Mouse (Mus musculus) MEL (cell line): ENCODE measurements at regions not wholly inside any gene's neighbourhood (a gene's known extent, or its start where the extent isn't known, plus 50 kb on each side); places are given as distances from the start of the nearest gene placed in this dataset.

Source experiments
- DNase-seq: peaks from one replicate; pipeline ENCODE4 v3.0.0; 2011; ENCODE audit warnings: low read depth, low spot score
- H3K27ac ChIP-seq: 2 replicates; pipeline ENCODE4 v1.5.1; 2012; ENCODE audit warnings: low read depth, mild to moderate bottlenecking, control low read depth, low read length, moderate library complexity; ENCODE audit not compliant: control insufficient read depth
- H3K27me3 ChIP-seq, 2 experiments: fragments of 150-350 bp in 1 of 2; sonication (generic) in 1 of 2; 2 replicates each; pipeline ENCODE4 v1.6.1; 2012; ENCODE audit warnings: low read length in 2 of 2, mild to moderate bottlenecking in 2 of 2, improper control_type of control experiment in 1 of 2, moderate library complexity in 1 of 2; ENCODE audit not compliant: insufficient read depth in 2 of 2, control insufficient read depth in 1 of 2
- H3K36me3 ChIP-seq, 2 experiments: 2 replicates each; pipeline ENCODE4 v1.6.1; 2012 to 2014; ENCODE audit warnings: low read length in 2 of 2, improper control_type of control experiment in 1 of 2, inconsistent platforms in 1 of 2, mild to moderate bottlenecking in 1 of 2; ENCODE audit not compliant: insufficient read depth in 2 of 2, control insufficient read depth in 1 of 2
- H3K4me1 ChIP-seq, 2 experiments: fragments of 150-350 bp in 1 of 2; sonication (generic) in 1 of 2; 2 replicates each; pipeline ENCODE4 v1.6.1; 2012; ENCODE audit warnings: low read length in 2 of 2, improper control_type of control experiment in 1 of 2, mild to moderate bottlenecking in 1 of 2; ENCODE audit not compliant: insufficient read depth in 2 of 2, control insufficient read depth in 1 of 2
- H3K4me3 ChIP-seq, 2 experiments: fragments of 150-350 bp in 1 of 2; sonication (generic) in 1 of 2; 2 replicates each; pipeline ENCODE4 v1.5.1; 2012; ENCODE audit warnings: low read depth in 2 of 2, low read length in 2 of 2, mild to moderate bottlenecking in 2 of 2, moderate library complexity in 2 of 2, control low read depth in 1 of 2, improper control_type of control experiment in 1 of 2; ENCODE audit not compliant: control insufficient read depth in 1 of 2, insufficient read depth in 1 of 2
- H3K79me2 ChIP-seq: 2 replicates; pipeline ENCODE4 v1.6.1; 2012; ENCODE audit warnings: mild to moderate bottlenecking, low read length, moderate library complexity; ENCODE audit not compliant: control insufficient read depth, poor library complexity, insufficient read depth
- H3K9ac ChIP-seq: 2 replicates; pipeline ENCODE4 v1.6.1; 2012; ENCODE audit warnings: low read depth, mild to moderate bottlenecking, control low read depth, low read length, moderate library complexity; ENCODE audit not compliant: control insufficient read depth, poor library complexity, severe bottlenecking
- H3K9me3 ChIP-seq: fragments of 150-350 bp; sonication (generic); replicated peaks from 2 replicates; pipeline ENCODE4 v1.6.1; 2012; ENCODE audit warnings: mild to moderate bottlenecking, low read length, improper control_type of control experiment, moderate library complexity; ENCODE audit not compliant: insufficient read depth
- E2F4 ChIP-seq: IDR thresholded peaks from 2 replicates; pipeline ENCODE4 v1.6.1; 2011; ENCODE audit warnings: low read depth, low read length, improper control_type of control experiment, borderline replicate concordance
- ELF1 ChIP-seq: IDR thresholded peaks from 2 replicates; pipeline ENCODE4 v1.6.1; 2014; ENCODE audit warnings: low read depth, mild to moderate bottlenecking, inconsistent platforms, low read length, improper control_type of control experiment, moderate library complexity
- GATA1 ChIP-seq: IDR thresholded peaks from 2 replicates; pipeline ENCODE4 v1.6.1; 2011; ENCODE audit warnings: low read depth, low read length, improper control_type of control experiment
- MXI1 ChIP-seq: IDR thresholded peaks from 2 replicates; pipeline ENCODE4 v1.6.1; 2011; ENCODE audit warnings: mild to moderate bottlenecking, low read depth, low read length, improper control_type of control experiment
- MYB ChIP-seq: IDR thresholded peaks from 2 replicates; pipeline ENCODE4 v1.6.1; 2011; ENCODE audit warnings: mild to moderate bottlenecking, low read depth, low read length, improper control_type of control experiment
- MYC ChIP-seq: IDR thresholded peaks from 2 replicates; pipeline ENCODE4 v1.6.1; 2011; ENCODE audit warnings: low read depth, mild to moderate bottlenecking, low read length, improper control_type of control experiment, moderate library complexity
- POLR2A ChIP-seq, 2 experiments: IDR thresholded peaks; 2 replicates each; pipeline ENCODE4 v1.6.1; 2011 to 2012; ENCODE audit warnings: low read length in 2 of 2, mild to moderate bottlenecking in 2 of 2, control low read depth in 1 of 2, improper control_type of control experiment in 1 of 2, low read depth in 1 of 2, moderate library complexity in 1 of 2; ENCODE audit not compliant: control insufficient read depth in 1 of 2, insufficient read depth in 1 of 2, poor library complexity in 1 of 2
- POLR2AphosphoS2 ChIP-seq: IDR thresholded peaks from 2 replicates; pipeline ENCODE4 v1.6.1; 2011; ENCODE audit warnings: low read length, improper control_type of control experiment
- POLR2AphosphoS5 ChIP-seq: IDR thresholded peaks from 2 replicates; pipeline ENCODE4 v1.6.1; 2012; ENCODE audit warnings: low read depth, borderline replicate concordance, mild to moderate bottlenecking, inconsistent platforms, low read length, moderate library complexity, mixed read lengths
- SIN3A ChIP-seq: IDR thresholded peaks from 2 replicates; pipeline ENCODE4 v1.6.1; 2012; ENCODE audit warnings: low read length, improper control_type of control experiment, inconsistent platforms
- TAL1 ChIP-seq: IDR thresholded peaks from 2 replicates; pipeline ENCODE4 v1.6.1; 2012; ENCODE audit warnings: mild to moderate bottlenecking, inconsistent platforms, low read length, moderate library complexity, mixed read lengths
- TBP ChIP-seq: IDR thresholded peaks from 2 replicates; pipeline ENCODE4 v1.8.0; 2011; ENCODE audit warnings: low read depth, low read length, improper control_type of control experiment
- UBTF ChIP-seq: IDR thresholded peaks from 2 replicates; pipeline ENCODE4 v1.6.1; 2012; ENCODE audit warnings: low read depth, mild to moderate bottlenecking, inconsistent platforms, low read length, improper control_type of control experiment, moderate library complexity, borderline replicate concordance; ENCODE audit not compliant: insufficient read depth
- ZKSCAN1 ChIP-seq: IDR thresholded peaks from 2 replicates; pipeline ENCODE4 v1.6.1; 2012; ENCODE audit warnings: low read depth, mild to moderate bottlenecking, inconsistent platforms, low read length, improper control_type of control experiment, moderate library complexity

DNA sequence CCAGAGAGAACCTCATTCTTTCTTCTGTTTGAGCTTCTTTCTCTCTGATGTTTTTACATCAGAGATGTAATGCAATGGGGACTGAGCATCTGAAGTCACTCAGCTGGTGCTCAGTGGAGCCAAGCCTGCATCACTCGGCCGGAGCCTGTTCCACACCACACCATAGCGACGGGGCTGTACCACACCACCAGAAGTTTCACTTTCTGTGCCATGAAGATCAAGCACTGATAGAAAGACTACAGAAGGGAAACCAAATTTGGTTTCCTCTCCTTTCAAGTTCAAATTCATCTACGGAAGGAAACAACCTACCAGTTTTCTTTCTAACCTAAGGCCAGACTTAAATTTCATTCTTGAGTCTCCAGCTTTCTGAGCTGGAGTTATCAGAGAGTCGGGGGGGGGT lies 138.5 kb downstream of the Syk start:
- no peak for DNase-seq

DNA sequence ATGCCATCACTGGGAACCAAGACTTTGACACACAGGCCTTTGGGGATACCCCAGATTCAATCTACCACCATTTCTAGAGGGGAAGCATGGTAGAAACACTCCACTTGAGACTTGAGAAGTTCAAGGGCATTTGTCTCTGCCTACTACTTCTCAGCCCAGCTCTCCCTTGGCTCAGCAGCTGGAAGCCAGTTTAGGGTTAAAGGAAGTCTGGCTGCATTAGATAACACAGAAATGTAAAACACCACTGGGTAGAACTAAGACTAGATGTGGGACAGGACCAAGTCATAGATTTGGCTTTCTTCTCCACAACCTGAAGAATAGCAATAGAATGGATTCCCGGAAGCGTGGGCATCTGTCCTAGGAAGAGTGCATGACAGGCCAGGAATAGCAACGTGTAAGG lies 139.7 kb downstream of the Syk start:
- no peaks in the 10 kb centered on the region for H3K9me3 ChIP-seq
- H3K4me1 ChIP-seq: no peaks in the 10 kb centered on the region
- H3K4me3 ChIP-seq: no peak overlapping the region
- H3K27ac ChIP-seq: no peak overlapping the region
- DNase-seq: no peak
- H3K9ac ChIP-seq: no peak overlapping the region
- TF ChIP-seq POLR2AphosphoS5 (no peak), MXI1 (no peak), GATA1 (no peak), ZKSCAN1 (no peak), E2F4 (no peak), ELF1 (no peak), POLR2AphosphoS2 (no peak), UBTF (no peak)
- TF ChIP-seq, all 39 proteins: peak for 0
- no peaks in the 10 kb centered on the region for H3K27me3 ChIP-seq
- no peaks in the 10 kb centered on the region for H3K36me3 ChIP-seq
- H3K79me2 ChIP-seq: no peaks in the 10 kb centered on the region

More for the DNA sequence above, 138.5 kb downstream of the Syk start:
- Histone ChIP-seq H3K27me3 (no peaks in the 10 kb centered on the region), H3K36me3 (no peaks in the 10 kb centered on the region), H3K9me3 (no peaks in the 10 kb centered on the region), H3K4me1 (no peaks in the 10 kb centered on the region), H3K27ac (no peak overlapping the region), H3K79me2 (no peaks in the 10 kb centered on the region), H3K4me3 (no peak overlapping the region), H3K9ac (no peak overlapping the region)
- no peak for TF ChIP-seq MYB
- no peak for TF ChIP-seq SIN3A
- TF ChIP-seq TAL1: no peak
- no peak for TF ChIP-seq TBP
- TF ChIP-seq POLR2A (IDR thresholded peaks at IDR 0.05; ENCODE audit: control insufficient read depth in 1 of 2, insufficient read depth in 1 of 2, low read depth in 1 of 2, low read length in 2 of 2, poor library complexity in 1 of 2): no peak

DNA sequence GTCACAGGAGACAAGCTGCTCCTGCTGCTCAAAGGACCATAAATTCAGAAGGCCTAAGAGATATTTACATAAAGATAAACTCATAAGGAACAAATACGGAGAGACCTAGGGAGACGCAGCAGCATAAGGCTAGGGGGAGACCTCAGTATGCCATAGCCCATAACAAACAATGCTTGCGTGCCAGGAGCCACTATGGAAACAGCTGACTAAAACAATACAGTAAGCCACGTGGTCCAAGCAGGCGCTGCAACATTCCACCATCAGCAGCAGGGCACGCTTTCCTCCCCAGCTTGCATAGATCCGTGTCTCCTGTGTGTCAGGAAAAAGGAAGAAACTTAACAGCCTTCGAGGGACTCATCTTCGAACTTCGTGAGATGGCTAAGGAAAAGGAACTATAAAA lies 143.1 kb downstream of the Syk start:
- Histone ChIP-seq H3K79me2 (no peaks in the 10 kb centered on the region), H3K27ac (no peak overlapping the region), H3K27me3 (no peaks in the 10 kb centered on the region), H3K9ac (no peak overlapping the region), H3K4me1 (no peaks in the 10 kb centered on the region), H3K9me3 (no peaks in the 10 kb centered on the region), H3K36me3 (no peaks in the 10 kb centered on the region), H3K4me3 (no peak overlapping the region)
- TF ChIP-seq MYC: no peak
- DNase-seq: no peak
